Mouse (Mus musculus) layer of hippocampus, adult 9-10 months (tissue): Measurements from ENCODE around the gene Pskh1.

Experiments
- DNase-seq: peaks from one replicate; pipeline ENCODE4 v3.0.0; 2022; ENCODE audit warnings: low spot score

Pskh1 gene

GRCm38 (mm10) chr8:105900180-105900940, at the start of gene Pskh1:
Gene Pskh1 (plus strand): TSS chr8:105900441.
- peak; percentile 57 for DNase-seq

- DNase-seq = no peak
Measured at GRCm38 (mm10) chr8:105850611-105851010, 49.6 kb upstream of the Pskh1 start.

GRCm38 (mm10) chr8:105851651-105852143, 48.5 kb upstream of the Pskh1 start:
- no peak for DNase-seq

GRCm38 (mm10) chr8:105852146-105852729, 48.0 kb upstream of the Pskh1 start:
- no peak for DNase-seq

- DNase-seq = no peak
Measured at GRCm38 (mm10) chr8:105853178-105853577, 47.1 kb upstream of the Pskh1 start, which contains the start of gene Cenpt. Gene Cenpt (minus strand): TSS chr8:105853278.

- no peak for DNase-seq
Measured at GRCm38 (mm10) chr8:105854303-105854702, 45.9 kb upstream of the Pskh1 start.

- DNase-seq = peak; percentile 89
Measured at GRCm38 (mm10) chr8:105854715-105855216, 45.5 kb upstream of the Pskh1 start, which contains the start of gene Thap11. Gene Thap11 (plus strand): TSS chr8:105855132.

- DNase-seq = no peak
Measured at GRCm38 (mm10) chr8:105855248-105856167, 44.7 kb upstream of the Pskh1 start.

GRCm38 (mm10) chr8:105856168-105856835, 43.9 kb upstream of the Pskh1 start:
- no peak for DNase-seq

- DNase-seq = no peak
Measured at GRCm38 (mm10) chr8:105858495-105858894, 41.7 kb upstream of the Pskh1 start.

- DNase-seq = no peak
Measured at GRCm38 (mm10) chr8:105859314-105859713, 40.9 kb upstream of the Pskh1 start.

- DNase-seq = peak; percentile 89
Measured at GRCm38 (mm10) chr8:105860143-105860981, 39.9 kb upstream of the Pskh1 start, which contains the start of gene Nutf2. Gene Nutf2 (plus strand): TSS chr8:105860580.

GRCm38 (mm10) chr8:105861951-105862350, 38.3 kb upstream of the Pskh1 start:
- no peak for DNase-seq

GRCm38 (mm10) chr8:105866364-105867029, 33.7 kb upstream of the Pskh1 start:
- no peak for DNase-seq

- no peak for DNase-seq
Measured at GRCm38 (mm10) chr8:105874301-105874700, 25.9 kb upstream of the Pskh1 start.

- peak; percentile 76 for DNase-seq
Measured at GRCm38 (mm10) chr8:105880754-105881520, 19.3 kb upstream of the Pskh1 start, which contains the start of gene Edc4. Gene Edc4 (plus strand): TSS chr8:105880881.

- DNase-seq = no peak
Measured at GRCm38 (mm10) chr8:105889756-105890465, 10.3 kb upstream of the Pskh1 start.

- DNase-seq = peak; percentile 66
Measured at GRCm38 (mm10) chr8:105890870-105891269, 9.4 kb upstream of the Pskh1 start.
